Mouse (Mus musculus) T-helper 17 cell (primary cell): ENCODE data around the gene Mllt10.

ENCODE experiments used
- in situ Hi-C, 2 experiments: fragments of 300-600 bp; cut with MboI, MseI; formaldehyde crosslinking; loops; 1 replicate in 1 of 2; 2 replicates in 1 of 2; pipeline ENCODE4 v1.15.1; 2025; ENCODE audit warnings: high pct_unique_total_duplicates in 2 of 2

Mllt10 gene

DNA sequence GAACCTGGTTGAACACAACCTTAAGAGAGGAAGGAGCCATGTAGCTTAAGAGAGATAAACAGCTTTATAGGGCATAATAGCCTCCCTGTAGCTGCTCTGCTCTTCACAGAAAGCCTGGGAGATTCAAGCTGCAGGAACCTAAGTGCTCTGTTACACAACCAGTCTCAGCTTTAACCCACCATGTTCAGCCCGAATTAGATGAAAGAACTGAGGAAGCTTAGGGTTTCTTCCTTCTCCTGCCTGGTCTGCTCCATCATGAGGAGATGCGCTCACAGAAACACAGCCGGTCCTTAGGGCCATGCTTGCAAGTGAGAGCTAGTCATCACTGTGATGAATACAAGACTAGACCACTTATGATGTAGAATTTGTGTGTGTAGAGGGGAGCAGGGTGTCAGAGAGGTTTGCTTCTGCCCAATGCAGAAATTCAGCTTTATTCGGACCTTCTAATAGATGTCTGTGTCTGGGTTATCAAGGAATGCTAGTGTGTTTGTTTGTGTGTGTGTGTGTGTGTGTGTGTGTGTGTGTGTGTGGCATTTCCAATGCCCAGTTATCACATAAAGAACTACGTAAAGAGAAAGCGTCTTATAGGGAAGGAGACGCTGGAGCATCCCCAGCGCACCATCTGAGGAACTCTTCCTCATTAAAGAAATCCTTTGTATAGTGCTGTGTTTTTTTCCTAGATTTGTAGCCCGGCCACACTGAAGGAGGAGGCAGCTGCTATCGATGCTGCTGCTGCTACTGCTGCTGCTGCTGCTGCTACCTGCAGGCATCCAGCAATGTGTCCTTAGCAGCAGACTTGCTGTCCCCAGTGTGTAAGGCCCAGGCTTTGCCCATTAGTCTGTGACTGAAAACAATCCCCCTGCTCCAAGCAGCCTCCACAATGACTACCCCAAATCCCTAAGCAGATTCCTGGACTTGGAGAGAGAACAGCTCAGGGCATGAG lies 21.6 kb upstream of the Mllt10 start:
- in situ Hi-C loops = loop anchor here in 1 of 2 experiments (5.0 kb wide), 2 partner anchors 104 to 179 kb away; no protein-coding TSS in a partner anchor

DNA sequence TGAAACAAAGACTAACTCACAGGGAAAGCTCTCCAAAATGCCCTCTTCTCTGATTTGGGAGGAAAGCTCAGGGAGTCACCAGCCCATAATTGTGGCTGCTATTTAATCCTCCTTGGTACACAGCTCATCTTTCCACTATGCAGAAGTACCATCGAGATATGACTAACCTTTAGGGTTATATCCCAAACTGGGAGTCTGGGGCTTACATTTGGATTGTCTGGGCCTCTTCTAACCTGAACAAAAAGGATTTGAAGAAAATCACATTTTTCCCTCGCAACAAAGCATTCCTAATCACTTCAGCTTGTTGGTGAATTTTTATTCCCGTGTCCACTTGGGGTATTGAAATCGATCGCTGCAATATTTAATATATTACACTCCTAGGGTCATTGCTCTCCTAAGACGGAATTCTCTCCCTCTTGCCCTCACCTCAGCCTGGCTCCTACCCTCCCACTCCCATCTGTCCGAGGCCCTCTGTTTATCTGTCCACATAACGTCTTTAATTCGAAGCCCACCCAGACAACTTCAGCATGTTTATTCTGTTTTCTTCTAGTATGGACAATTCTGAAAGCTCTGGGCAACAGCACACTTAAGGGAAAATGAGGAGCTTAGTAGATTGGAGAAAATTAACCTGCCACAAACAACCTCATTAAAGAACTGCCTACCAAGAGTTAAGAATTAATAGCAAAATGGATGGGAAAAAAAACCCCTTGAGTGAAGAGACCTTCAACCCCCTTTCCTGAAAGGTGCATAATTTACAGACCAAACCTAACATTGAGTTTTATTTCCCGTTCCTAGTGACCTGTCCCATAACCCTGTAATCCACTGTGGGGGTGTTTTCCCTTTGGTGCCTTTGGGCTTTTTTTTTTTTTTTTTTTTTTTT lies 20.4 kb upstream of the Mllt10 start:
- in situ Hi-C loops = loop anchor here in 1 of 2 experiments (5.0 kb wide), 2 partner anchors 103 to 178 kb away; no protein-coding TSS in a partner anchor

DNA sequence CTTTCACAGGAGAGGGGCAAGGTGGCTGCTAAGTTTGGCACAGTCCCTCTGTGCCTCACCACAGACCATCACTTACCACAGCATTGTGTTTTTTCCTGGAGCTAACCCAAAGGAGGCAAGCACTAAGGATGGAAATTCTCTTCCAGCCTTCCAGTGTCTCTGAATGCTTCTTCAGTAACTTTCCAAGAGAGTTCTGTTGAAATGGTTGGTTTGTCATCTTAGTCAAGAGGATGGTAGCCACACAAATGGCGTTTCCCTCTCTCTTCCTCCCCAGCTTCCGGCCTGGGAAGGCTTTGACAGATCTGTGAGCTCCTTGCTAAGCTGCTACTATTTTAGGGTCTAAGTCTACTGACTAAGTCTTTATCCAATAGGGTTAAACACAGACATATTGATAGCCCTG lies 17.5 kb upstream of the Mllt10 start, which contains the start of gene A930004D18Rik:
TSS of gene A930004D18Rik (minus strand) at position 247 of the 400 bp plus-strand sequence.
- in situ Hi-C loops = no loop called here

DNA sequence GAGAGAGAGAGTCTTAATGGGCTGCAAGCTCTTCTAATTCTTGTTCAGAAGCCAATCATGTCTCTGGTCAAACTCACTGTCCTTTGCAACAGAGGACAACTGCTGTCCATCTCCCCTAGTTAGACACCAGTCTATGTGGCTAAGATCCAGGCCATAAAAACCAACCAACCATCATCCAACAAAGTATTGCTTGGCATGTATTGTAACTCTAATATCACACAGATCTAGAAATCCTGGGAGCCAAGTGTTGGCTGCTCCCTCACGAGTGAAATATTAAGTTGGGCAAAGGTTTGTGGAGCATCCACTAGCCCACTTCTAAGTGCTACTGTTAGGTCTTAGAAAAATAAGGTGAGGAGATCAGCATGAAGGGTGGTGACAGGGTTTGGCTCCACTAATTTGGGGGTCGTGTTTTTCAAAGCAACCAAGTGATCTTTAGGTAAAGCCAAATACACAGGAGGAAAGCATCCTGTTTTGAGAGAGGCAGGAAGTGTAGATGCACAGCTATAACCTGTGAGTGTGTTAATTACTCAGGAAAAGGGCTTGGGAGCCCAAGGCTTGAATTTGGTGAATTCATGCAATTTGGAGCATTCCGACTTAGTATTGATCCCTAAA lies 16.8 kb upstream of the Mllt10 start:
- in situ Hi-C loops = no loop called here

DNA sequence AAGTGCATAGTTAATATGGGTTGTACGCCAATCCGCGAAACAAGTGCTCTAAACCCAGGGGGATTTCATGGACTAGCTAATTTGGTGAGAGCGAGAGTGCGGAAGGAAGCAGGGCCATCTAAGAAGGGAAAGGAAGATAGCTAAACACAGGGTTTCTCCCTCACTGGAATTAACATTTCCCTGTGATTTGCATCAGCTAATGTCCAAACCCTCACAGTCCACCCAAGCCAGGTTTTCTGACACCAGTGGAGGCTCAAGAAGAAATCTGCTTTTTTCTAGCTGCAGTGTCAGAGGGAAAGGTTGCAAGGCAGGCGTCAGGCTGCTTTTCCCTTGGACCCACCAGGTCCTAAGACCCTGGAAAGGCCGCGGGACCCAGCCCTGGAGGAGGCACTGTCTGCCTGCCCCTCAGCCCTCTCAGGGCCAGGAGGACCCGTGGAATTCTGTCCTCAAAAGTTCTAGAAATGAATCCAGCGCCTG lies 16.1 kb upstream of the Mllt10 start:
- in situ Hi-C loops = no loop called here

DNA sequence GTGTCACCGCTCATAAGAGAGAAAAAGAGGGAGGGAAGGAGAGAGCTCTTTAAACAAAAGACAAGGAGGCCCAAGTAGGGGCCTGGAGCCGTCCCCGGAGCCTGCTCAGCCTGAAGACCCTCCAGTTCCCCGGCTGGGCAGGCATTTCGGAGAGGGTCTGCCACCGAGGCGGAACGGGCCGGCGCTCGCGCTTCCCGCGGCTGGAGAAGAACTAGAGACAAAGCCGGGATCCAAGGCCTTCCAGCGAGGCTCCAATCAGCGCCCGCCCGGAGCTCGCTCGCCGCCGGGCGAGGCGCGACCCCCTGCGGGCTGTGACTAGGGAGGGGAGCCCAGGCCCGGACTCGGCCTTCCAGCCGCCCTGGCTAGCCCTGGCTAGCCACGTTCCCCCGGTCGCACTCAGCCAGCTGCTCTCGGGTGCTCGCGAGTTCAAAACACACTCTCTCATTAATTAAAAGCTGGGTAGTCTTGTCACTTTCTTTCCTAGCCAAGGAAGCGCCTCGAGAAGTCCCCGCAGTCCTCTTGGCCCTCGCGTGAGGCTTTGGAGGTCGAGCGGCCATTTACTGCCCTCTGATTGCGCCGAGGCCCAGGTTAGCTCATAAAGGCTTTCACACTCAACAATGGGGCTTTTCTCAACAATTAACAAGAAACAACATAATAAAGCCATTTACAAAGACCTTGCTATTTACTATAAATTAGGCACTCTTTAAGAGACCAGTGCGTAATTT lies 15.3 kb upstream of the Mllt10 start:
- in situ Hi-C loops = no loop called here

DNA sequence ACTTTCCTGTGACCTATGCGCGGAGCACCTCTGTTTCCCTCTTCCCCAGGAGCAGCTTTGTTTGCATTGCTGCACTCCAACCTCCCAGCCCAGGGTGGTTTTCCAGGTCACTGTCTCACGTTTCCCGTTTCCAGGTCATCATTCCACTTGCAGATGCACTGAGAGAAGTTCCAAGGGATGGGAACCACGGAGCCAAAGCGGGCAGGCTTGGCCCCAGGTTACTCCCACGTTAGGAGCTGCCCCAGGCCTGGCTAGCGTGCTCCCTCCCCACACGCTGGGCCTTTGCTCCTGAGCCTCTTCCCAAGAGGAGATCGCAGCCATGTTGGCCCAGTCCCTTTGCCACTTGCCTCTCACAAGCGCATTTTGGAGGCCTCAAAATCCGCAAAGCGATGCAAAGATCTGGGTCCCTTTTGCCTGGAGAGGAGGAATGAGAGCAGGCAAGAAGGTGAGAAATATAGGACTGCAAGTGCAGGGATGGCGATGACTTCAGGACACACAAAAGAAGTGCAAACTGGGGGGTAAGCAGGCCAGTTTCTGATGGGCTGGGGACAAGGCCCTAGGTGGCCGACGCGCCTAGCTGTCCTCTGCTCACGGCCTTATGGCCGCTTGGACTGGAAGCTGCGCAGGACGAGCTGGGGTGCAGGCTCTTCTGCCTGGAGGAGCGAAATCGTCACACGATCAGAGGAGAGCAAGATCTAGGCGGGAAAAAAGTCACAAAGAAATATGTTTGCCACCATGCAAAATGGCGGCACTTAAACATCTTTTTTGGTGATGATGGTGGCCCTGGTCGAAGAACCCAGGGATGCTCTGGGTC lies 14.5 kb upstream of the Mllt10 start:
- in situ Hi-C loops = no loop called here

DNA sequence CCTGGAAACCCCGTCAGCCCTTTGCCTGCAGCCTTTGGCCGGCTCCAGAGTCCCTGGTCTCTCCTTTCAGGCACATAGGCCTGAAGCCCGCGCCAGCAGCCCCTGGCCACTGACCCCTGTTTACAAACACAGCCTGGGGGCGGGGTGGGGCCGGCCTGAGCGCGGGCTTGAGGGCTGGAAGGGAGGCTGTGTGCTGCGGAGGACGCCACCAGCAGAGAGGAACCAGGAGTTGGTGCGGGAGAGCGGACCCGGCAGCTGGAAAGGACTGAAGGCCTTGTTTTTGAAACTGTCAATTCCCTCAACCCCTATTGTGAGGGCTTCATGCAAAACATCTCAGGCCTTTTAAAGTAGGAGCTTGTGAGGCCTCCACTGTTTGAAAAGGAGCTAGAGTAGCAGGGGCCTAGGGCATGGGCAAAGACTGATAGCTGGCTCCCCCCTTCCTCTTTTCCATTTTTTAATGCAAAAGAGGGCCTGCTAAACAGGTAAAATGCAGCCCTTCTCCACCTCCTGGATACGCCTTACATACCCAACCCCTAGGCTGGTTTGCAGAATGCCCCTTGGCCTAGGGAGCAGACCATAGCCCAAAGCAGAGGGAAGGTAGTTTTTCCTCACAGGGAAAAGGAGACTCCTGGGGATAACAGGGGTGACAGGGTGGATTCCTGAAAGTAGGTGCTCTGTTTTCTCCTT lies 13.7 kb upstream of the Mllt10 start:
- in situ Hi-C loops = no loop called here

DNA sequence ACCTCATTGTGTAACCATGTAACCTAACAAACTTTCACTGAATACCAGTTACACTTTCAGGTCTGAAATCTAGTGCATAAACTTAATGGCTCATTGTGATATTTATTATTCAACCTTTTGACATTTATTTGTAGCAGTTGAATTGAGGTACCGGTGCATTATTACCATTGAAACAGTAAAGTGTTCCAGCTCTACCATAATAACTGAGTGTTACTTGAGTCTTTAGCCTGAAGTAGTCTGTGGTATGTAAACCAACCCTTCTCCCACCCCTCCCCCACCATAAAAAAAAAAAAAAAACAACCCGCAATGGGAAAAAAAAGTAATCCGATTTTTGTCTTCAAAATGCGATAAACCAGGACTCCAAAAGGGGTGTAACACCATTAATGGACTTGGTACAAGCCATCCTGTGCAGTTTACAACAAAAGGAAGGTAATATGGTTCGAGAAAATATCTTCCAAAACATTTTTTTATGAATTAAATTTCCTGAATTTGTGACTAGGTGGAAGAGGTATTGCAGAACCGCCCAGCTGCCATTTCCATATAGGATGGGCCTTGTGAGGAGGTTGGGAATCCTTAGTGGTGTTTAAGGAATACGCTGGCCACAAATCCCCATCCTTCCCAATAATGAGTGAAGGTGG lies 9.8 kb upstream of the Mllt10 start:
- in situ Hi-C loops = no loop called here

DNA sequence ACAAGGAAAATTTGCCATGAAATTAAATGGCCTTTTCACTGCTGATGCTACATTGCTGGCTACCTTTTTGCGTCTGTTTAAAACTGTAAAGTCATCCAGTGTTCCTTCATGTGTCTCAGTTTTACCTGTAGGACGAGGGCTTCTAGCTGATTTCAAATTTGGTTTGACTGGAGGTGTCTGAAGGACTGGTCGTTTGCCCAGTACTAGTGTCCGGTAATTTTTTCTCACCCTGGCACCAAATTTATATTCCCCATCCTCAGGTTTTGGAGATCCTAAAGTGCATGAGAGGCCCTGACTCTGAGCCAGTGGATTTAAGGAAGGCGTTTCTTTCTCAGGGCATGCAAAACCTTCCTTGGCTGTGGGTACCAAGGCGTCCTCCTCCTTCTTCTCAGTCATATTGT lies 9.3 kb upstream of the Mllt10 start:
- in situ Hi-C loops = no loop called here

DNA sequence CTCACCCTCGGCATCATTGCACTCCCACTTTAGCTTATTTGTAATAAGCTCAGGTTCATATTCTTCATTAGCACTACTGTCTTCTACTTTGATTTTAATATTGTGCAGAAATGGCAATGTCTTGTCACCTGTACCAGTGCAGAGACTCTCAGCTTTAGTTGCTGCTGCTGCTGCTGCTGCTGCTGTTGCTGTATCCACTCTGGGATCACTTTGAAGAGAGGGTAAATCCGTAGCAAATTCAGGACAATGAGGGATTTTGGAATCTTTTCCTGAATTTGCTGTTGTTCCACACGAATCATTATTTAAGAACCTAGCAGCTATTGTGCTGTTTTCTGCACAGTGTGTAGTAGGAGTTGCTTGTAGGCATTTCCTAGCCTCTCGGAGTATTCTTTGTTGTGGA lies 8.9 kb upstream of the Mllt10 start:
- in situ Hi-C loops = no loop called here

DNA sequence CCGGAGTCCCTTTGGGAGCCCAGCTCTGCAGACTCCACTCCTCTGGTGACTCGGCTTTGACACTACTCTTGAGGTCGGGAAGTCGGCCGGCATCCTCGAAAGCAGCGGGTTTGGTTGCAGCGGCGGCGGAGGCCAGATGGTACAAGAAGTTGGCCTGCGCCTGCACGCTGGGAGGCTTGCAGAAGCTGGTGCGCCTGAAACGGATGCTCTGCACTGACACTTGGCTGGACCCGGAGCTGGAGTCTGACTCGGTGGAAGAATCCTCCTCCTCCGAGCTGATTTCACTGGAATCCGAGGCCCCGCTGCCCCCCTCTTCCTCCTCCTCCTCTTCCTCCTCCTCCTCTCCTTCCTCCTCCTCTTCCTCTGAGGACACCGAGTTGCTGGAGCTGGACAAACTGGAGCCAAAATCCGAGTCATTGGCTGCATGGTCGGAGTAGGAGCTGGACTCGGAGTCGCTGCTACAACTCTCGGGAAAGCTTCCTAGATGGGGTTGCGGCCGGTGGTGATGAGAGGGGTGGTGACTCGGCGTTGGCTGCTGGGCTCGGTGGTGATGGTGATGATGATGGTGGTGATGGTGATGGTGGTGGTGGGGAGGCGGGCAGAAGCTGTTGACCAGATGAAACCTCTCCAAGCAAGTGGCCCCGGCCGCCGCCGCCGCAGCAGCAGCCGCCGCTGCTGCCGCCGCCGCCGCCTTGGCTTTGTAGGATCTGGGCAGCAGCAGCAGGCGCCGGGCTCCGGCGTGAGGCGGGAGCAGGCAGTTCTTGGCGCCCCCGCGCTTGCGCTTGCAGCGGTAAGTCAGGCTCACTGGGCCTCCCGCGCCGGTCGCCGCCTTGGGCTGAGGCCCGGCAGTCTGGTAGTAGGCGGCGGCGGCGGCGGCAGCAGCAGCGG lies 8.0 kb upstream of the Mllt10 start:
- in situ Hi-C loops = no loop called here

DNA sequence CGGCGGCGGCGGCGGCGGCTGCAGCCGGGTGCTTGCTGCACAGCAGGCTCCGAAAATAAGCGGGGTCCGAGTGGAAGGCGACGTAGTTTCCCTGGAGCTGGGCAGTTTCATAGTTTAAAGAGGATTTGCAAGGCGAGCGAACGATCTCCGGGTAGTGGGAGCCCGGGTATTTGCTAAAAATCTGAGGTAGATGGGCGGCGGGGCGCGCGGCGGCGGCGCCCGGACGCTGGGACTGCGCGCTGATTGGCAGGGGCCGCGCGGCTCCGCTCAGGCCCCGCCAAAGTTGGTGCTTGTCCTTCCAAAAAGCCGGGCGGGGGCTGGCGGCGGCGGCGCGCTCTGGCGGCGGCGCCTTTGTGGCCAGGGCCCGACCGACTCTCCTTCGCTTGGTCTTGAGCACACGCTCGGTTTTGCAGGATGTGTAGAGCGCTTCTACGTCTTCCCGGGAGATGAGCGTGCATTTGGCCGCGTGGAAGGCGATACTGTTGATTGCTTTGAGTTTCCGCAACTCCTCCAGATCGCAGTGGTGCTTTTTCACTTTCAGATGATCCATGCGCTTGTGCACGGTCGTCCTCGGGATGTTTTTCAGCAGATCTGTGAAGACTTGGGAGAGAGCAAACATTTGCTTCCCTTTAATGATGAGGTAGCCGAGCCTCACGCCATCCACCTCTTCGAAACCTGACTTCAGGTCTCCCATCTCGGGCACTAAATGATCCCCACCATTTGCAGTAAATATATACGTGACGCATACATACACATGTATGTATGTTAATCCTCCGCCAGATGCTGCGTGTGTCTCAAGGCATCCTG lies 7.2 kb upstream of the Mllt10 start:
- in situ Hi-C loops = no loop called here

DNA sequence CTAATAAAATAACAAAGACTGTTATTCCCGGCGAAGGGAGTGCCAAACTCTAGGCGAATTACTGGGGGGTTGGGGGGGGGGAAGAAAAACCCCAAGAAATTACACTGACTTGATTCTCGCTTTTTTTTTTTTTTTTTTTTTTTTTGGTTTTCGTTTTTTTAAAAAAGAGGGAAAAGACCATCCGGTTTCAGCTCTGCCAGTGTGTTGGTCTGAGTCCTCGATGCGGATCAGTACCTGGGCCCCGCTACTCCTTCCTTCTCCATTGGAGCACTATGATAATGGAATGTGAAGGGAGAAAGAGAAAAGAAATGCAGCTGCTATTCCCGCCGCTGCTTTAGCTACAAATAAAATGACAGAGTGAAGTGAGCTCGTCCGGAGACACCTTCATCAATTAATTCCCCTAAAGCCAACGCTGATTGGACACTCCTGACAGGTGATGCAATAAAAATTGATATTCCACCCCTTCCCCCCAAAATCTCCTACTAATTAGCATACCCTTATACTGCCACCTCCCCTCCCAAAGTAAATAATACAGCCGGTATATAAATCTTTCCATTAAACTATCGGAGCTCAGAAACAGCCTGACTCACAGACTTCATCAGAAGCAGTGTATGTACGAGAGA lies 6.5 kb upstream of the Mllt10 start, which contains the start of gene Skida1:
TSS of gene Skida1 (minus strand) at position 599 of the 623 bp plus-strand sequence.
- in situ Hi-C loops = no loop called here

DNA sequence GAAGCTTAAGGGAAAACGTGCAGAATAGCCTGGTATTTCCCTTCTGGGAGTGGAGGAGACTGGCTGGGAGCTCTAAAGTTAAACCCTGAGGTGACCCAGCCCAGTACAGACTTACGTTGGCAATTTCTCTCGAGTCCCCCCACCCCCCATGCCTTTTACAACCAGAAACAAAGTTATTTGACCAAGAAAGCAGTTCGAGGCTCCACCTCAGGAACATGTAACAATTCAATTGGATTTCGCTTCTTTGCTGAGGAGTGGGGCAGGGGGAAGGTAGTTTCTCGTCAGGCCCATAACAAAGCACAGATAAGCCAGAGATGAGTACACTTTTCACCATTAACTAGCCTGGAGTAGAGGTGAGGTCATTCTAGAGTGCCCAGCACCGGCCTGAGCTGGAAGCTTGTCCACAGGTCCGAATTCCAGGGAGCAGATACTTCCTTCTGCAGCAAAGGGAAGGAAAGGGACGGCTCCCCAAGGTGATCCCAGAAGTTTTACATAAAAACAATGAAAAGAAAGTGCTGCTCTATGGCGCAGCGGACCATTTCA lies 5.7 kb upstream of the Mllt10 start:
- in situ Hi-C loops = no loop called here

DNA sequence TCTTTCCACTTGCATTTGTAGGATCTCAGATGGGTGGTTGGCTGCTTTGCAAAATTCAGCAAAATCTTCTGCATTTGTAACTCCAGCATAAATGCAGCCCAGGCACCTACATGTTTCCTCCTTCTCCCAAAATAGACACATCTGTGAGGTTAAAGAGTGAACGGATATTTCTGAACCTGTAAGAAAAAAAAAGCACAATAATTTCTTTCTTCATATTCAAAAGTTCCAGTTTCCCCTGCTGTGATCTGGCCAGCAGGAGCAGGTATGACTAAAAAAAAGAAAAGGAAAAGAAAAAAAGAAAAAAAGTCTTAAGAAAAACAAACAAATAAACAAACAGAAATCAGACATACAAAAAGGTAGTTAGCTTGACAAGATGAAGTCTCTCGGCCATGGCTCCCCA lies 5.0 kb upstream of the Mllt10 start:
- in situ Hi-C loops = loop anchor here (5.0 to 25.0 kb wide), 3 partner anchors 345 to 912 kb away; no protein-coding TSS in a partner anchor
